Mouse (Mus musculus) testis, postnatal 14 days (tissue): ENCODE results near the gene Gm42715.

Experiments used
- DNase-seq: peaks from one replicate; pipeline ENCODE4 v3.0.0; 2021; ENCODE audit warnings: low spot score

The Gm42715 gene

DNA sequence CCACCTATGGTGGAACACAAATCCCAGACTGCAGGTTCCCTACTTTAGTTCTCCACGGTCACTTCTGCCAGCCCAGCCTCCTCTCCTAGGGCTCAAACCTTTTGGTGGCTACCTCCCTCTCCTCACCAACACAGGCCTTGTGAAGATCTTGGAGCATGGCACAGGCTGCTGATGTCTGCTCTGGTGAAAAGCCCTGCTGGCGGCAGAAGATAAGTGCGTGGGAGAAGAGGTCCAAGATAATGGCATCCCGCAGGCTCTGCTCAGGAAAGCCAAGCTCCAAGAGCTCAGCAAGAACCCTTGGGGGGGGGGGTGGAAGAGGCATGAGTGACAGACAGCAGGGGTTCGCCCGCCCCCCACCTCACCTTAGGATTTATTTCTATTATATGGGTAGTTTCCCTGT lies 66.8 kb downstream of the Gm42715 start:
- DNase-seq, result no peak

DNA sequence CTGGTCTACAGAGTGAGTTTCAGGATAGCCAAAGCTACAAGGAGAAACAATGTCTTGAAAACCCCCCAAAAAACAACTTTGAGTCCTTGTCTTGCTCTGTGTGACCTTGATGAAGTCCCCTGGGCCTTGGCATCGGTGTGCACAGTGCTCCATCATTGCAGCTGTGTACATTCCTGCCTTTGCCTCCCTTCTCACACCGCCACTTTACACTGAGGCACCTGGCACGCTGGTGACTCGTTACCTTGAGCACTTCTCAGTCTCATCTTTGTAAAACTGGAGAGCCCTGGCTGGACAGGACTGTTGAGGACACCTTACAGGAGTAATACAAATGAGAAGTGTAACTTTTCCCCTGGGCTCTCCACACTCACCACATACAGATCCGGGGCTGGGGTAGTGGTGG lies 67.8 kb downstream of the Gm42715 start:
- no peak for DNase-seq

DNA sequence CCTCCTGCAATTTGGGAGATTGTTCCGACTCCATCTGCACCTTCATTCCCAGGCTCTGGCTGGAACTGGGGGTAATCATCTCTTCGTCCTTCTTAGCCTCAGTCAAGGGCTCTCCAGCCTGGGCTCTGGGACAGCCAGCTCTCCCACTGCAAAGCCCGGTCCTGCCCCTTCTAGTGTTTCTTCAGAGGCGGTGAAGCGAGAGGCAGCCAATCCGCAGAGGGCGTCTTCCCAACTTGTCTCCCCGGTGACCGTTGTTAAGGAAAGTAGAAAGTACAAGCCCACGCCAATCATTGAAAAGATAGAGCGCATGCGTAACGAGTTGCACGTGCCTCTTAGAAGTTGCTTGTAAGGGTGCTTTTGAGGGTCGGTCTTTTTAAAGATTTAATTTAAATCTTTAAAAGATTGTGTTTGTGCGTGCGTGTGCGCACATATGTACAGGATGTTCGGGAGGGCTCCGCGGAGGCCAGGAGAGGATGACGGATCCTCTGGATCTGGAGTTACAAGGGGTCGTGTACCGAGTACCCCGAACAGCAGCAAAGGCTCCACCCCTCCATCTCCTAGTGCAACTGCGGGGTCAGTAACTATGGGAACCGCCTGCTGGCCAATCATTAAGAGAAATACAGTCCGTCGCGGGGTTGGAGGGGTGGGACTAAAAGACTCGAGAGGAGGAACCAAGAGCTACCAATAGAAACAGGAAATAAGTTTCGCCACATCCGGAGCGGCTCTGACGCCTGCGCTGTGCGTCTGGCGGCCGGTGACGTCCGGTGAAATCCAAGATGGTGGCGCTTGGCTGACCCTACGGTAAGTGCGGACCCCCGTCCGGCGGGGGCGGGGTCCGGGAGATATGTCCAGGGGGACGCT lies 68.9 kb downstream of the Gm42715 start, which contains the start of the genes Ccdc189 and Rnf40:
Gene Ccdc189, minus strand, starts transcription at position 585 of the 861 bp plus-strand sequence.
Gene Rnf40, plus strand, starts transcription at position 757 of the 861 bp plus-strand sequence.
- peak; percentile 96 for DNase-seq

DNA sequence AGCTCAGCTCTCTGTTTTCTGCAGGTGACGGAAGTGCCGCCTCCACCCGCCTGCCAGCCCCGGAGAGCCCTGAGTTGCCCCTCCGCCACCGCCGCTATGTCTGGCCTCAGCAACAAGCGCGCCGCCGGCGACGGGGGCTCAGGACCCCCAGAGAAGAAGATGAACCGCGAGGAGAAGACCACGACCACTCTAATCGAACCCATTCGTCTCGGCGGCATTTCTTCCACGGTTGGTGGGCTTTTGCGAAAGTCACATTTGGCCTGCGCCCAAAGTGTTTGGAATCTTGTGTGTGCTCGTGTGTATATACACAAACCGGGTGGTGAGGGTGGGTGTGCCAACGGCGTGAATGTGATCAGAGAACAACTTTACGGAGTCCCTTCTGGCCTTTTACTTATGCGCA lies 69.5 kb downstream of the Gm42715 start:
- DNase-seq, result no peak

DNA sequence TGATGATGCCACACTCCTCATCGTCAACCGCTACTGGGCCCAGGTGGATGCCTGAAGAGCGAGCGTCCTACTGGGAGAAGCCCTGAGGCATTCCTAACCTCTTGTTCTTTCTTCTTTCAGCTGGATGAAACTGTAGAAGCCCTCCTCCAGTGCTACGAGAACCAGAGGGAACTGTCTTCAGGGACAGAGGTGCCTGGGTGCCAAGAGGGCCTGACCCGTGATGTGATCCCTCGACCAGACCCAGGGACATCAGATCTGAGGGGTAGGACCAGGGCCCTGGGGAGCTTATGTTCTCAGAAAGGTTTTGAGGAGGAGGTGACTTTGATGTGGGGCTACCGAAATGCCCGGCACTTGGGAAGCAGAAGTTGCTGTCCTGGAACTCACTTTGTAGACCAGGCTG lies 70.3 kb downstream of the Gm42715 start:
- no peak for DNase-seq

DNA sequence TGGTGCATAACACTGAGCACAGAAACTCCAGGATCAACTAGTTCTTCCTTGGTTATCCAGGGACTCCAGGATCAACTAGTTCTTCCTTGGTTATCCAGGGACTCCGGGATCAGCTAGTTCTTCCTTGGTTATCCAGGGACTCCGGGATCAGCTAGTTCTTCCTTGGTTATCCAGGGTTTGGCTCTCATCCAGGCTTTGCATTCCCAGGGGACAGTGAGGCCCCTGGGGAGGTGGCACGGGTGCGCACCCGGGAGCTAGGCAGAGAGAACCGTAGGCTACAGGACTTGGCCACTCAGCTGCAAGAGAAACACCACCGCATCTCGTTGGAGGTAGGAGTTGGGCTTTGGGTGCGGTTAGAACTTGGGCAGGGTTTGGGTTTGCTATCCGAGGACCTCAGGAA lies 71.7 kb downstream of the Gm42715 start:
- no peak for DNase-seq

DNA sequence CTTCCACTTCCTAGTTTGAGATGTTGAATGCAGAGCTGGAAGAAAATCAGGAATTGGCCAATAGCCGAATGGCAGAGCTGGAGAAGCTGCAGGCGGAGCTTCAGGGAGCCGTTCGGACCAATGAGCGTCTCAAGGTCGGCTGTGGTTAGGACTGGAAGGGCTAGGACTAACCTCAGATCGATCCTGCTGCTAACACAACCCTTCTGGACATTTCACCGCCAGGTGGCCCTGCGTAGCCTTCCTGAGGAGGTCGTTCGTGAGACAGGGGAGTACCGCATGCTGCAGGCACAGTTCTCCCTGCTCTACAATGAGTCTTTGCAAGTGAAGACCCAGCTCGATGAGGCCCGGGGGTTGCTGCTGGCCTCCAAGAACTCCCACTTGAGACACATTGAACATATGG lies 73.2 kb downstream of the Gm42715 start:
- no peak for DNase-seq

DNA sequence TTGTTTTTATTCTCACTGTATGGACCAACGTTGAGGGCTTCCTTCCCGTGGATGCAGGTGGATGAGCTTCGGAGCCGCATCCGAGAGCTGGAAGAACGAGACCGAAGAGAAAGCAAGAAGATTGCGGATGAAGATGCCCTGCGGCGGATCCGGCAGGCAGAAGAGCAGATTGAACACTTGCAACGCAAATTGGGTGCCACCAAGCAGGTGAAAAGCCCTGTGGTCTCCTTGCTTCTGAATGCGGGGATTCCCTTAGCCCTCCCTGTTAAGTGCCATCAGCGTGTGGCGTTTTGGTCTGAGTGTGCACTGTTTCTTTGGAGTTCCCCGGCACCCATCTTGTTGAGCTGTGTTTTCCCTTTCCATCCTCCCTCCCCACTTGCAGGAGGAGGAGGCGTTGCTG lies 77.4 kb downstream of the Gm42715 start:
- no peak for DNase-seq

DNA sequence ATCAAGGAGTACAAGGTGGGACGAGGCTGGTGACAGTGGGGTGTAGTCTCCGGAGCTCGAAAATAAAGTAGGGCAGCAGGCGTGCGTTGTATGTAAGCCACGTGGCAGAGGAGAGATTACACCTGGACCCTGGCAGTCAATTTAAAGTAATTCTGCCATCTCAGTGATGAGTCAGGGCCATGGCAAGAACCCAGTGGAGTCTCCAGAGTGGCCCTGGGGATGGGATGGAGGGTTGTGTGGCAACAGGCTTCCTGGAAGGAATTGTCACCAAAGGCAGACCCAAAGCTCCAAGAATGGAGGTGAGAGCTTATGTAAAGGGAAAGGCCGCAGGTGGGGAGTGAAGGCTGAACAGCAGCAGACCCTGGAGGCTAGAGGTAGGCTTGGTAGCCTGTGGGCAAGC lies 81.2 kb downstream of the Gm42715 start:
- DNase-seq, result no peak

DNA sequence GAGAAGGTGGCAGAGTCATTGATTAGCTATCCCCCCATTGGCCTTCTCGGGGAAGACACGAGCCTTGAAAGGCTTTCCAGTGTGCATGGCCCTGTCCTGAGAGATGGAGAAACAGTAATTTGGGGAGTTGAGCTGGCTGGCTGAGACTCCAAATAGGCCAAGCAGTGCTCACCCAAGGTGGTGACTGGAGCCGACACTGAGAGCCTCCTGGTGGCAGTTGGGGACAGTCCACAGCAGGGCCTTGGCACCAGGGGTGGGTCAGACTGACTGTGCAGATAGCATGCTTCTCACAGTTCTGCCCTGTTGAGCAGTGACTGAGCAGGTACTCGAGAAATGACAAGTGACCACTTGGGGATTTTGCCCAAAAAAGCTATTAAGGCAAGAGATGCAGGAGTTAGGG lies 82.4 kb downstream of the Gm42715 start:
- no peak for DNase-seq

DNA sequence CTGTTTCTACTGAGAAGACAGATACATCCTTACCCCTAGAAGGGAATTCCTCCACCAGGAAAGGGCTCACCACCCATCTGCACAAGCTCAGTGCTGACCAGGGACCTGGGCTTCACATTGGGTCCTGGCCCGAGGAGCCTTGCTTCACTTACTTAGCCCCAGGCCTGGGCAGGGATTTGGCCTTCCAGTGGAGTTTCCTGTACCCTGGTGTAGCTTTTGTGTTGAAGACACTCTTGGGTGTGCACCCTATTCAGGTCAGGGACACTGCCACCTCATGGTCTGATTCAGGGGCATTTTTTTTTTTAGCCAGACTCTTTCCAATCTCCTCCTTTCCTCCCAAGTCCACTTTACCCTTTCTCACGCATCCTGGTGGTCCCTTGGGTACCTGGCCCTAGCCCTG lies 83.5 kb downstream of the Gm42715 start:
- DNase-seq, result no peak

DNA sequence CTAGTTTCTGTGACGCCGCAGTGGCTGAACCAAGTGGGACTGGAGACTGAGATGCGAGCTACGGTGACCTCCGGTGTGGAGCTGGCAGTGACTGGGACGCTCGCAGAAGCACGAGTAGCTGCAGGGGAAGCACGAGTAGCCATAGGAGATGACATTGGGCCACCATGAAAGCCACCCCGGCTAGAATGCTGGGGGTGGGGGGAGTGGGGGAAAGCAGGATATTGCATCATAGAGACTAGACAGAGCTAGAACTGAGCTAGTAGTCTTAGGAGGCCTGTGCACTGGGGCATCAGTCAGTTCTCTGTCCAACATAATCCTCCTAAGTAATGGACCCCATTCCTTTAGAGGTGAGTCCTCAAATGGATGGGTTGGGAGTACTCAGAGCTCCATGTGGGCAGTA lies 84.9 kb downstream of the Gm42715 start:
- DNase-seq, result no peak

DNA sequence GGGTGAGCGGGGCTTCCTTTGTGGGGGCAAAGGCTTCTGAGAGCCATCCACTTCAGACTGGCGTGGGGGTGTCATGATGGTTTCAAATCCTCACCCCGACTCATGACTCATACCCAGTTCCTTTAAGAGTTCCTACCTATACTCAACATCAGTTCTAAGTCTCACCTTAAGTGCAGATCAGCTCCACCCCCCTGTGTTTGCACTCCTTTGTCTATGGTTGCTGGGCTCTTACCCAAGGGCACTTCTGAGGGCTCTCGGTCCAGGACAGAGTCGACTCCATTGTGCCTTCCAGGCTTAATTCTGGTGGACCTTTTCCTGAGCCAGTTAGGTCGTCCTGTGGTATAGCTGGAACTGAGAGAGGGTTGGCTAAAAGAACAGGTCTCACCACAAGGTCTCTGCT lies 87.8 kb downstream of the Gm42715 start:
- no peak for DNase-seq

DNA sequence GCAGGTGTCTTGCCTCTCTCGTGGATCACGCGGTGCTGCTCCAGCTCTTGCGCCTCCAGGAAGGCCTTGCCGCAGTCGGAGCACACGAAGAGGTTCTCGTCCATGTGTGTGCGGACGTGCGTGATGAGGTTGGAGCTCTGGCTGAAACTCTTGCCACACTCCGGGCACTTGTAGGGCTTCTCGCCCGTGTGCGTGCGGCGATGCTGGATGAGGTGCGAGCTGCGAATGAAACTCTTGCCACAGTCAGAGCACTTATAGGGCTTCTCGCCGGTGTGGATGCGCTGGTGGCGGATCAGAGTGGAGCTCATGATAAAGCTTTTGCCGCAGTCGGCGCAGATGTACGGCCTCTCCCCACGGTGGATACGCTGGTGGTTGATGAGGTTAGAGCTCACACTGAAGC lies 91.6 kb downstream of the Gm42715 start:
- no peak for DNase-seq

DNA sequence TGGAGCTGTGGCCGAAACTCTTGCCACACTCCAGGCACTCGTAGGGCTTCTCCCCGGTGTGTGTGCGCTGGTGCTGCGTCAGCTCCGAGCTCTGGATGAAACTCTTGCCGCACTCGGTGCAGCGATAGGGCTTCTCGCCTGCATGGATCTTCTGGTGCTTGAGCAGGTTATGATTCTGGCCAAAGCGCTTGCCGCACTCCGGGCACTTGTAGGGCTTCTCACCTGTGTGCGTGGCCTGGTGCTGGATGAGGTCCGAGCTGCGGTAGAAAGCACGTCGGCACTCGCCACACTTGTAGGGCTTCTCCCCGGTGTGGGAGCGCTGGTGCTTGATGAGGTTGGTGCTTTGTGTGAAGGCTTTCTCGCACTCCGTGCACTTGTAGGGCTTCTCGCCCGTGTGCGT lies 92.2 kb downstream of the Gm42715 start:
- no peak for DNase-seq

DNA sequence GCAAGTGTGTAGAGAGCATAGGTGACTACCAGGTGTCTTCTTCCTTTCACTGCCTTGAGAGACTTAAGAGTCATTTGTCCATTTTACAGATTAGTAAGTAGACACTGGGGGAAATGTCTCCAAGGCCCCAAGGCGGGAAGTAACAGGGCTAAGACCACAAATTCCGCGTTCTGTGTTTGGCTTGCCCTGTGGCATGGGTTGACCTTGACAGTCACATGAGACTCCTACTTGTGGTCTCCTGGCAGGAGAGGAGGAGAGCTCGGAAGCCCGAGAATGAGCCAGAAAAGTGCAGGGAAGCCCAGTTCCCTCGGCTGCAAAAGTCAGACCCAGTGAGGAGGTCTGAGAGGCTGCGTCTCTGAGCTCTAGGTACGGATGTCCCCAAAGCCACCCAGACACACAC lies 94.1 kb downstream of the Gm42715 start:
- DNase-seq, result no peak

DNA sequence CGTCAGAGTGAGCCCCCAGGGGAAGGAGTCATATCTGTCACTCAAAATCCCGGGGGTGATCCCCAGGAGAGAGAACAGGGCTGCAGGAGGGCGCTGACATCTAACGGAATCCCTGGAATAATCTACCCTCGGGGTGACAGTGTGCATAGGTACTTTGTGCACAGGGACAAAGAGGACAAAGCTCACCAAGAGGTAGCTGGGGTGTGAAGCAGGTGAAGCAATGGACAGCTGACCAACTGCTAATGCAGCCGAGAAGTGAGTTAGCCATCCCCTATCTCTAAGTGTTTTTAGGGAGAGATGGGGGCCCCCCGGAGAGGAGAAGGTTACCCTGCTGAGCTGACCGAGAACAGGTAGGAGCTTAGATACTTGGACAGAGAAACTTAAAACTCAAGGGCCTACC lies 94.7 kb downstream of the Gm42715 start:
- DNase-seq, result no peak

DNA sequence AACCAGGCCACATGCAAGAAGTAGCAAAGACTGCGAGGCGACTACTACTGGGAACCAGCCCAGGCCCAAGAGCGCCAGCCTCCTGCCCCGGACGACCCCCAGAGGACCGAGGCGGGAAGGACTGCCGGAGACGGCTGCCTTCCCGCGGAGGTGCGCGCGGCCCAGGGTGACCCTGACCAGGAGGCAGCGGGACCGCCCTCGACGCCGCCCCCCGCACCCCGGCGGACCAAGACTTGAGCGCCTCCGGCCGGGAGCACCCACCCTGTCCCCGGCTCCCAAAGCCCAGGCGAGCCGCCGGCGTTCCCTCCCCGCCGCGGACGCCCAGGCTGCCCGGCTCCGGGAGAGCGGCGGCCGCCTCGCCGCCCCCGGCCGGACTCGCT lies 95.1 kb downstream of the Gm42715 start:
- peak; percentile 65 for DNase-seq

DNA sequence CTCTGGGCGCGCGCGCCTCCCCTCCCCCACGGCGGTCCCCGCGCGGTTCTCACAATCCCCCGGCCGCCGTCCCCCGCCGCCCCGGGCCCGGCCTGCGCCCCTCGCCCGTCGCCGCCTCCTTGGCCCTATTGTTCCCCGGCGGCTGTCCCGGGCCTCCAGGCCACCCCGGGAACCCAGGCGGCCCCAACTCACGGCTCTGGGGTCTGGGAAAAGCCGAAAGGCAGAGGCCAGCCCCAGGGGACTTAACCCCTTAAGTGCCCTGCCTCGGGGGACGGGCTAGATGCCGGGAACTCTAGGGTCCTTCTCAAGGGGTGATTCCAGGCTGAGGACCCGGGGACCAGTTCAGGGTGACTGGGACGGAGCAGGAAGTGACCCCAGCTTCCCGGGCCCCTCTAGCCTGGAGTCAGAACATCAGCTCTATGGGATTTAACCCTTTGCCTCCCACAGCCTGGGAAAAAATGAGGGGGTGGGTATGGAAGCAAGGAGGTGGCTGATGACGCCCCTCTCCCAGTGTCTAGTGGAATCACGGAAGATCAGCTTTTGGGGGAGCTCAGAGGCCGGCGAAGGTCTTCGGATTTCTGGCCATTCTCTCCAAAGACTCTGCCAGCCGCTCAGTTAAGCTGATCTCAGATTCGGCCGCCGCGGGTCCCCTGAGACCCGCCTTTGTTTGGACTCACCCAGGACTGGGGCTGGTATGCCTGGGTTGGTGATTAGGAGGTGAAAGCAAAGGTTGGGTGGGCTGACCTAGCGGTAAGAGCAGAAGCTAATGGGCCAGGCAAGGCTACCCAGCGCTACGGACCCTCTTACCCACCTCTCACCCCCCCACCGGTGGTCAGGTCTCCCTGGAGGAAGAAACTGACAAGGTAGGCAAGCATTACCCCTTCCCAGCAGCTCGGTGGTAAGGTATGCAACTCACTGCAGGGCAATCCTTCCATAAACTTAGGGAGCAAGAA lies 95.8 kb downstream of the Gm42715 start, which contains the start of gene Zfp629:
Gene Zfp629, minus strand, starts transcription at position 907 of the 953 bp plus-strand sequence.
- DNase-seq, result peak; percentile 80

DNA sequence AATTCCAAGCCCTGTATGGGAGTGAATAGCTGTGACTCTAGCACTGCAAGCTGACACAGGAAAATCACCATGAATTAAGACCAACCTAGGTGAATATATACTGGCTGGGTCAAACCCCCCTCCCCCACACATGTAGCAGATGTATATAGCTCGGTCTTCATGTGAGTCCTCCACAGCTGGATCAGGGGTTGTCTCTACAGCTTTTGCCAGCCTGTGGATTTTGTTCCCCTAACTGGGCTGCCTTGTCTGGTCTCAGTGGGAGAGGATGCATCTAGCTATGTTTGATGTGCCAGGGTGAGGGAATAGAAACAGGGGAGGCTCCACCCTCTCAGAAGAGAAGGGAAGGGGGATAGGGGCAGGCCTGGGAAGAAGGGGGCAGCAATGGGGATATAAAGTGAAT lies 97.0 kb downstream of the Gm42715 start:
- DNase-seq, result no peak
